Mouse (Mus musculus) yolk sac, embryonic 10.5 days (tissue): Measurements from ENCODE around the gene Gm4969.
"Not testable (repeated sequence)": the region's sequence is repeated elsewhere in the genome, so short reads cannot be mapped to it uniquely, and the experiment has no call there.

Experiments
- DNase-seq: peaks from one replicate; pipeline ENCODE4 v3.0.0-alpha.2; 2017; ENCODE audit warnings: low spot score

The Gm4969 gene

DNA sequence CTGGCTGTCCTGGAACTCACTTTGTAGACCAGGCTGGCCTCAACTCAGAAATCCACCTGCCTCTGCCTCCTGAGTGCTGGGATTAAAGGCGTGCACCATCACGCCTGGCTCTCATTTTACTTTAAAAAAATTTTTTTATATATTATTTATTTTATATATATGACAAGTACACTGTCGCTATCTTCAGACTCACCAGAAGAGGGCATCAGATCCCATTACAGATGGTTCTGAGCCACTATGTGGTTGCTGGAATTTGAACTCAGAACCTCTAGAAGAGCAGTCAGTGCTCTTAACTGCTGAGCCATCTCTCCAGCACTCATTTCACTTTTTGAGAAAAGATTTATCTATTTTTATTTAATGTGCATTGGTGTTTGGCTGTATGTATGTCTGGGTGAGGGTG is 47.1 kb downstream of the Gm4969 start:
- not testable (repeated sequence) for DNase-seq

DNA sequence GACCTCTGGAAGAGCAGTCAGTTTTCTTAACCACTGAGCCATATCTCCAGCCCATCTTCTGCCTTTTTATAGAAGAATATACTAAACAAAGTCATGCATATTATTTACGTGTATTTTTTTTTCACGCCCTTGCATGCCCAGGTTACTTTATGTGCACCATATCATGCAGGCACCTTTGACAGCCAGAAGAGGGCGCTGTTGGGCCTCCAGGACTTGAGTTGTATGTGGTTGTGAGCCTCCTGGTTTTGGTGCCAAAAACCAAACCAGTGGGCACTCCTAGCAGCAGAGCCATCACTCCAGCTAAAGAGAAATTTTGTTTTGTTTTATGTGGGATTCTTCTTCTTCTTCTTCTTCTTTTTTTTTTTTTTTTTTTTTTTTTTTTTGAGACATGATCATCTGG is 48.7 kb downstream of the Gm4969 start:
- no peak for DNase-seq

DNA sequence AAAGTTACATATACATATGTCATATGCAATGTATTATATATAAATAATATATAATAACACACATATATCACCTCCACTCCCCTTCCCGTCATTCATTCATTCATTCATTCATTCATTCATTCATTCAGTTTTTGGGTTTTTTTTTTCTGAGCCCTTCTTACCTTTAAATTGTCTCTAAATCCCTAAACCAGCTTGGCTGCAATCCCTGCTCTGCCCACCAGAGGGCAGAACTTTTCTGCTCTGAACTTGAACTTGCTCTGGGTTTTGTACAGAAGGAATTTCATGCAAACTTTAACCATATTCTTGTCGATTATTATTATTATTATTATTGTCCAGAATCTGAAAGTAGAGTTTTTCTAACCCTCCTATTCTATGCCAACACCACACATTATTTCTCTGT is 49.5 kb downstream of the Gm4969 start:
- DNase-seq: no peak

DNA sequence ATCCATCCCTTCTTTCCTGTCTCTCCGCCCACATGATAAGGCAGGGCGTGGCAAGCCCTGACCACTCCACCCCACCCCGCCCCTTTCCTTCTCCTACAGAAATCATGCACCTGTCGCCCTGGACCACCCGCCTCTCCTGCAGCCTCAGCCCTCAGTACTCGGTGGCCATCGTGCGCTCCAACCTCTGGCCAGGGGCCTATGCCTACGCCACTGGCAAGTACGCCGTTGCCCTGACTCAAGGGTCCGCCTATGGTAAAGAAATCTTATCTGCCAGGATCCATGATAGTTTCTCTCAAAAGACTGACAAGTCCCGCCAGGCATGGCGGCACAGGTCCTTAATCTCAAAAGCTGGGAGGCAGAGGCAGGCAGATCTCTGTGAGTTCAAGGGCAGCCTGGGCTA is 50.2 kb downstream of the Gm4969 start:
- DNase-seq: no peak

- no peak for DNase-seq
These were observed 51.1 kb downstream of the Gm4969 start for GRCm38 (mm10) chr7:19067063-19067462.

DNA sequence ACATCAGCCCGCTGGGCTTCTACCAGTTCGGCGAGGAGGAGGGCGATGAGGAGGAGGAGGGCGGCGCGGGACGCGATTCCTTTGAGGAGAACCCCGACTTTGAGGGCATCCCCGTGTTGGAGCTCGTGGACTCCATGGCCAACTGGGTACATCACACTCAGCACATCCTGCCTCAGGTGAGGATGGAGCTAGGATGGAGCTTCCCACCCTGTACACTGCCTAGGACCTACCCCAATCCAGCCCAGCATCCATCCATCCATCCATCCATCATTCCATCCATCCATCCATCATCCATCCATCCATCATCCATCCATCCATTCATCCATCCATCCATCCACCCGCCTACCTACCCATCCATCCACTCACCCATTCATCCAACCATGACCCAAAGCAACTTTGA is 52.3 kb downstream of the Gm4969 start:
- no peak for DNase-seq

- DNase-seq: no peak
These were observed 60.8 kb downstream of the Gm4969 start for GRCm38 (mm10) chr7:19057405-19057804.

DNA sequence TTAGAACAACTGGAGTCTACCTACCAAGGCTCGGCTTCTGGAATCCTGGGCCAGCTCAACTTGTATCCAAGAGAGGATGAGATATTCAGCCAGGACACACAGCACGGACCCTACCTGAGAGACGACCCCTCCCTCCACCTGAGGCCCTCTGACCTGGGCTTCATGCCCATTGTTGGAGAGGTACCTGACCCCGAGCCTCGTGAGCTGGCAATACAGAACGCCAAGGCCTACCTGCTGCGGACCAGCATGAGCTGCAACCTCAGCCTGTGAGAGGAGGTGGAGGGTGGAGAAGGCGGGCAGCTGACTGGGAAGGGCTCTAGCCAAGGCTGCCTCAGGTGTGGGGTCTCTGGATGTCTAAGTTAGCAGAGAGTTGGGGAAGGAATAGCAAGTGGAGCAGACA is 63.1 kb downstream of the Gm4969 start:
- DNase-seq: no peak

DNA sequence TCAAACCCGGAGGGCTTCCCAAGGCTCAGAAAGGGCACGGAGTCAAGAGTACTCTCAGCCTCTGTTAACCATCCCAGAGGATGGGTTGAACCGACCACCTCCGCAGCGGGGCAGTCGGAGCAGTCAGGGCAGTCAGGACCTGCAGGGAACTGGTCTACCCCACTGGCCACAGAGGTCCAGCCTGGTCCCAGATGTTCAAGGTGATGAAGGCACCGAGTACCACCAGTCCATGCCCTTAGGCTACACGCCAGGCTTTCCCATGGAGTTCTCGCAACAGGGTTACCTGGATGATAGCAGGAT is 63.4 kb downstream of the Gm4969 start:
- no peak for DNase-seq

DNA sequence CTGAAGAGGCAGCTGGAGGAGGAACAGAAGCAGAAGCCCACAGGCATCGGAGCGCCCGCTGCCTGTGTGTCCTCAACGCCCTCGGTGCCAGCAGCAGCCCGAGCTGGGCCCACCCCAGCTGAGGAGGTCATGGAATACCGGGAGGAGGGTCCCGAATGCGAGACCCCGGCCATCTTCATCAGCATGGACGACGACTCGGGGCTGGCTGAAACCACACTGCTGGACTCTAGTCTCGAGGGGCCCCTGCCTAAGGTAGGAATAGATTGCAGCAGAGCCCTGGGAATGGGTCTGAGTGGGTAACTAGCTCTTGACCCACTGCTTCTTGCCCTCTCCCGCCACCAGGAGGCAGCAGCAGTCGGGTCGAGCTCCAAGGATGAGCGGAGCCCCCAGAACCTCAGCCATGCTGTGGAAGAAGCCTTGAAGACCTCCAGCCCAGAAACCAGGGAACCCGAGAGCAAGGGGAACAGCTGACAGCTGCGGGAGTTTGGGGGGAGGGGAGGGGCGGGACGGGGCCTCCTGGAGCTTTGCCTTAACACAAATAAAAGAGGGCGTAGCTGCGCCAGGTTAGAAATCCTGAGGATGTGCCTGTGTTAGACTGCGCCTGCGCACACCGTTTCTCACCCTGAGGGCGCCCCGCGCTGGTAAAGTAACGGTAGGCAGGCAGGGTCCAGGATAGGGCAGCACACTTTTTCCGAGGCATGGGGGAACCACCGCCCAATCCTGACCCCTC is 64.0 kb downstream of the Gm4969 start, which contains the start of gene Rsph6a:
Gene Rsph6a, plus strand, starts transcription at position 644 of the 730 bp plus-strand sequence.
- peak; percentile 23 for DNase-seq

- no peak for DNase-seq
These were observed 65.0 kb downstream of the Gm4969 start for GRCm38 (mm10) chr7:19053136-19053532.

- DNase-seq: no peak
These were observed 65.6 kb downstream of the Gm4969 start for GRCm38 (mm10) chr7:19052345-19053135.

DNA sequence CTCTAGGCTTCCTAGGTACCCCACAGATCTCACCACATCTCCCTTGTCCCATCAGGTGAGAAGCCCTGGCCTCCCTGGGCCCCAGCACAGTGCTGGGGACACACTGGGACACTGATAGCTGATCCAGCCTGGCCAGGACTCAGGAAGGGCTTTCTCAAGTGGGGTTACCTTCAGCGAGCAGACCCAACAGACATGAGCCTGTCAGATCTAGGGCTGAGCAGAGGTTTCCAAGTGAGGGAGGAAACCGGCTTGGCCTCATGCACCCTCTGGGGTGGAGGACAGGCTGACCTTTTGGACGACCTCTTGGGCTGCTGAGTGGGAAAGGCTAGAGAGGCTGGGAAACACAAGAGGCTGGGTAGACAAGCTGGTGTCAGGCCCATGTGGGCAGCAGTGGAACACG is 67.0 kb downstream of the Gm4969 start:
- no peak for DNase-seq

DNA sequence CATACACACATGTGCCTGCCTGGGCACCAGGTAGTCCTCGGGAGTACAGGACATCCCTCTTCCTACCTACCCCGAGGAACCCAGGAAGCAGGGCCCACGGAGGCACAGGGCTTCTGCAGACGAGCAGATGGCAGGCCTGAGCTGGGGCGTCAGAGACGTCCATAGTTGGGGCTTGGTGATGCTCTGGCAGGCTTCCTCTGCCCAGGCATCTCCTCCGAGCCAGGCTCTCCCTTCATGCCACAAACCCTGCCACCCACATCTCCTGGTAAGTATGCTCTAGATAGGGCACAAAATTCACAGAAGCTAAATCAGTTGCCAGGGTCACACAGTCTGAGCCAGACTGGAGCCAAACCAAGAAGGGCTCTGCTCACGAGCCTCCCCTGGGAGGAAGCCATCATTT is 68.0 kb downstream of the Gm4969 start:
- DNase-seq: no peak

DNA sequence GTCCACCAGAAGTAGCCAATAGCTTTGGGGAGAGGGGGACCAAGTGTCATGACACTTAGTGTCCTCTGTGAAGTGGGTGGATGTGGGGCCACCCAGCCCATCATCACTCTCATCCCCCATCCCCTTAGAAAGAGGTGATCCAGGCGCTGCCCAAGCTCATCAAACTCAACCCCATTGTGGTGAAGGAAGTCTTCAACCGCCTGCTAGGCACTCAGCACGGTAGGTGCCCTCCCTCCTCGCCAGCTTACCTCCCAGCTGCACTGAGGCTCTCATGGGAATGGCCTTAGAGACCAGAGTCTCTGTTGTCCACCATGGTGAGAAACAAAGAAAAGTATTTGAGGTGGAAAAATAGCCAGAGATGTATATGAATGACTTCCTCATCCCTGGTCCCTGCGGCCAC is 68.9 kb downstream of the Gm4969 start:
- no peak for DNase-seq
